Mouse (Mus musculus) heart, postnatal 0 days (tissue): ENCODE measurements around the gene Glis3.

ENCODE experiments used
- CTCF ChIP-seq: IDR thresholded peaks from 2 replicates; pipeline ENCODE4 v1.5.1; 2016; ENCODE audit warnings: antibody characterized with exemption, control low read depth, low read depth
- EP300 ChIP-seq: IDR thresholded peaks from 2 replicates; pipeline ENCODE4 v1.6.1; 2016; ENCODE audit warnings: antibody characterized with exemption, low read depth

DNA sequence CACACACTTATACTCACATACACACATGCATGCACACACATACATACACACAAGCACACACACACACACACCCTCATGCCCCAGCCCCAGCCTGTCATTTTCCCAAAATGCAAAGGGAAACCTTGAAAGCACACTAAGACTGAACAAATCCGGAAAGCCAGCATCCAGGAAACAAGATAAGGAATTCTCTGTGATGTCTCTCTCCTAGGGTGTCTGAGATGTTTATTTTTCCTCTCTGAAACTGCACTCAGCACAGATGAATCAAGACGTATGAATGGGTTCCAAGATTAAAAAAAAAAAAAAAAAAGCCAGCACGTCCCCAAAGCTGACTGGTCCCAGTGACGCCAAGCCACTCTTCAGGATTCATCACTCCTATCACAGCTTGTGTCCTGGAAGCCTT, 85.7 kb downstream of the Glis3 start:
- TF ChIP-seq EP300 = no peak
- no peak for TF ChIP-seq CTCF
